Mouse (Mus musculus): ENCODE results near the gene Gm10974. TPM values are rescaled to one million over a fixed set of nuclear protein-coding genes. Genes with fewer than 3 reads are reported as not detected.

The Gm10974 gene
- total and polyA plus RNA-seq, 3 experiments: not detected

GRCm38 (mm10) chr7:66330610-66331009 lies 35.1 kb upstream of the Gm10974 start:
- no peaks in the 10 kb centered on the region; the same call in 1 of the 2 replicates for H3K4me1 ChIP-seq (ENCODE audit: insufficient read depth, low read depth, low read length)
- TF ChIP-seq POLR2AphosphoS5 (IDR thresholded peaks at IDR 0.05; ENCODE audit: insufficient replicate concordance, low read depth, low read length) (no peak), TAL1 (conservative IDR thresholded peaks at IDR 0.05; ENCODE audit: low read depth, low read length) (no peak), GATA2 (IDR thresholded peaks at IDR 0.05; ENCODE audit: borderline replicate concordance, low read depth, low read length) (no peak), CTCF (IDR thresholded peaks at IDR 0.05; ENCODE audit: low read depth, low read length) (no peak), GATA1 (IDR thresholded peaks at IDR 0.05; ENCODE audit: borderline replicate concordance, low read length) (no peak)
- no peaks in the 10 kb centered on the region for H3K9me3 ChIP-seq (replicated peaks)
- peaks cover 2% of the 10 kb centered on the region; the same call in 1 of the 2 replicates for H3K27me3 ChIP-seq (ENCODE audit: insufficient read depth, low read length)
- H3K36me3 ChIP-seq (replicated peaks): no peaks in the 10 kb centered on the region
- no peak for ATAC-seq (ENCODE audit: extremely low read depth, insufficient number of reproducible peaks, low FRiP score, poor library complexity, severe bottlenecking)
- no peak overlapping the region for H3K4me3 ChIP-seq (ENCODE audit: low read depth, low read length)
- no peak for DNase-seq (ENCODE audit: low spot score)

GRCm38 (mm10) chr7:66332340-66332739 lies 33.4 kb upstream of the Gm10974 start:
- ATAC-seq (ENCODE audit: extremely low read depth, insufficient number of reproducible peaks, low FRiP score, poor library complexity, severe bottlenecking) (no peak), DNase-seq (ENCODE audit: low spot score) (no peak)
- Histone ChIP-seq H3K9me3 (replicated peaks) (no peaks in the 10 kb centered on the region), H3K27me3 (ENCODE audit: insufficient read depth, low read length) (peaks cover 2% of the 10 kb centered on the region; the same call in 1 of the 2 replicates), H3K36me3 (replicated peaks) (no peaks in the 10 kb centered on the region), H3K4me3 (ENCODE audit: low read depth, low read length) (no peak overlapping the region), H3K4me1 (ENCODE audit: insufficient read depth, low read depth, low read length) (no peaks in the 10 kb centered on the region; the same call in 1 of the 2 replicates)
- TF ChIP-seq TAL1 (conservative IDR thresholded peaks at IDR 0.05; ENCODE audit: low read depth, low read length) (no peak), GATA2 (IDR thresholded peaks at IDR 0.05; ENCODE audit: borderline replicate concordance, low read depth, low read length) (no peak), GATA1 (IDR thresholded peaks at IDR 0.05; ENCODE audit: borderline replicate concordance, low read length) (no peak), POLR2AphosphoS5 (IDR thresholded peaks at IDR 0.05; ENCODE audit: insufficient replicate concordance, low read depth, low read length) (no peak), CTCF (IDR thresholded peaks at IDR 0.05; ENCODE audit: low read depth, low read length) (no peak)

GRCm38 (mm10) chr7:66333906-66334500 lies 31.7 kb upstream of the Gm10974 start:
- H3K4me3 ChIP-seq (ENCODE audit: low read depth, low read length): no peak overlapping the region
- DNase-seq (ENCODE audit: low spot score): no peak
- no peaks in the 10 kb centered on the region; the same call in 1 of the 2 replicates for H3K4me1 ChIP-seq (ENCODE audit: insufficient read depth, low read depth, low read length)
- no peak for ATAC-seq (ENCODE audit: extremely low read depth, insufficient number of reproducible peaks, low FRiP score, poor library complexity, severe bottlenecking)
- H3K9me3 ChIP-seq (replicated peaks): no peaks in the 10 kb centered on the region
- no peaks in the 10 kb centered on the region for H3K36me3 ChIP-seq (replicated peaks)
- H3K27me3 ChIP-seq (ENCODE audit: insufficient read depth, low read length): peaks cover 2% of the 10 kb centered on the region; the same call in 1 of the 2 replicates
- TF ChIP-seq GATA1 (IDR thresholded peaks at IDR 0.05; ENCODE audit: borderline replicate concordance, low read length): no peak
- no peak for TF ChIP-seq POLR2AphosphoS5 (IDR thresholded peaks at IDR 0.05; ENCODE audit: insufficient replicate concordance, low read depth, low read length)
- no peak for TF ChIP-seq GATA2 (IDR thresholded peaks at IDR 0.05; ENCODE audit: borderline replicate concordance, low read depth, low read length)
- TF ChIP-seq TAL1 (conservative IDR thresholded peaks at IDR 0.05; ENCODE audit: low read depth, low read length): no peak
- no peak for TF ChIP-seq CTCF (IDR thresholded peaks at IDR 0.05; ENCODE audit: low read depth, low read length)

- Histone ChIP-seq H3K9me3 (replicated peaks) (no peaks in the 10 kb centered on the region), H3K27me3 (ENCODE audit: insufficient read depth, low read length) (peaks cover 2% of the 10 kb centered on the region; the same call in 1 of the 2 replicates), H3K4me1 (ENCODE audit: insufficient read depth, low read depth, low read length) (no peaks in the 10 kb centered on the region; the same call in 1 of the 2 replicates), H3K36me3 (replicated peaks) (no peaks in the 10 kb centered on the region), H3K4me3 (ENCODE audit: low read depth, low read length) (no peak overlapping the region)
- TF ChIP-seq GATA2 (IDR thresholded peaks at IDR 0.05; ENCODE audit: borderline replicate concordance, low read depth, low read length) (no peak), GATA1 (IDR thresholded peaks at IDR 0.05; ENCODE audit: borderline replicate concordance, low read length) (no peak), TAL1 (conservative IDR thresholded peaks at IDR 0.05; ENCODE audit: low read depth, low read length) (no peak), CTCF (IDR thresholded peaks at IDR 0.05; ENCODE audit: low read depth, low read length) (no peak), POLR2AphosphoS5 (IDR thresholded peaks at IDR 0.05; ENCODE audit: insufficient replicate concordance, low read depth, low read length) (no peak)
- DNase-seq (ENCODE audit: low spot score) (no peak), ATAC-seq (ENCODE audit: extremely low read depth, insufficient number of reproducible peaks, low FRiP score, poor library complexity, severe bottlenecking) (no peak)
Observed at GRCm38 (mm10) chr7:66336955-66337354, 28.8 kb upstream of the Gm10974 start.

GRCm38 (mm10) chr7:66339625-66340024 lies 26.1 kb upstream of the Gm10974 start:
- H3K36me3 ChIP-seq (replicated peaks): no peaks in the 10 kb centered on the region
- no peaks in the 10 kb centered on the region for H3K4me1 ChIP-seq (ENCODE audit: insufficient read depth, low read depth, low read length)
- no peaks in the 10 kb centered on the region for H3K9me3 ChIP-seq (replicated peaks)
- H3K27me3 ChIP-seq (ENCODE audit: insufficient read depth, low read length): no peaks in the 10 kb centered on the region; the same call in 1 of the 2 replicates
- ATAC-seq (ENCODE audit: extremely low read depth, insufficient number of reproducible peaks, low FRiP score, poor library complexity, severe bottlenecking) (no peak), DNase-seq (ENCODE audit: low spot score) (no peak)
- no peak overlapping the region for H3K4me3 ChIP-seq (ENCODE audit: low read depth, low read length)
- no peak for TF ChIP-seq GATA2 (IDR thresholded peaks at IDR 0.05; ENCODE audit: borderline replicate concordance, low read depth, low read length)
- no peak for TF ChIP-seq POLR2AphosphoS5 (IDR thresholded peaks at IDR 0.05; ENCODE audit: insufficient replicate concordance, low read depth, low read length)
- TF ChIP-seq TAL1 (conservative IDR thresholded peaks at IDR 0.05; ENCODE audit: low read depth, low read length): no peak
- TF ChIP-seq GATA1 (IDR thresholded peaks at IDR 0.05; ENCODE audit: borderline replicate concordance, low read length): no peak
- no peak for TF ChIP-seq CTCF (IDR thresholded peaks at IDR 0.05; ENCODE audit: low read depth, low read length)

GRCm38 (mm10) chr7:66340044-66340443 lies 25.7 kb upstream of the Gm10974 start:
- Histone ChIP-seq H3K36me3 (replicated peaks) (no peaks in the 10 kb centered on the region), H3K9me3 (replicated peaks) (no peaks in the 10 kb centered on the region), H3K4me1 (ENCODE audit: insufficient read depth, low read depth, low read length) (no peaks in the 10 kb centered on the region), H3K27me3 (ENCODE audit: insufficient read depth, low read length) (no peaks in the 10 kb centered on the region; the same call in 1 of the 2 replicates), H3K4me3 (ENCODE audit: low read depth, low read length) (no peak overlapping the region)
- ATAC-seq (ENCODE audit: extremely low read depth, insufficient number of reproducible peaks, low FRiP score, poor library complexity, severe bottlenecking) (no peak), DNase-seq (ENCODE audit: low spot score) (no peak)
- TF ChIP-seq TAL1 (conservative IDR thresholded peaks at IDR 0.05; ENCODE audit: low read depth, low read length) (no peak), GATA1 (IDR thresholded peaks at IDR 0.05; ENCODE audit: borderline replicate concordance, low read length) (no peak), CTCF (IDR thresholded peaks at IDR 0.05; ENCODE audit: low read depth, low read length) (no peak), GATA2 (IDR thresholded peaks at IDR 0.05; ENCODE audit: borderline replicate concordance, low read depth, low read length) (no peak), POLR2AphosphoS5 (IDR thresholded peaks at IDR 0.05; ENCODE audit: insufficient replicate concordance, low read depth, low read length) (no peak)

All from G1E (cell line).